Mouse (Mus musculus) embryo, embryonic 9.5 days (tissue): ENCODE data around the gene Rrm2.
"Not testable (repeated sequence)": the region's sequence is repeated elsewhere in the genome, so short reads cannot be mapped to it uniquely, and the experiment has no call there.

ENCODE experiments used
- DNase-seq: peaks from one replicate; pipeline ENCODE4 v3.0.0-alpha.2; 2017; ENCODE audit errors: extremely low spot score

The Rrm2 gene

DNA sequence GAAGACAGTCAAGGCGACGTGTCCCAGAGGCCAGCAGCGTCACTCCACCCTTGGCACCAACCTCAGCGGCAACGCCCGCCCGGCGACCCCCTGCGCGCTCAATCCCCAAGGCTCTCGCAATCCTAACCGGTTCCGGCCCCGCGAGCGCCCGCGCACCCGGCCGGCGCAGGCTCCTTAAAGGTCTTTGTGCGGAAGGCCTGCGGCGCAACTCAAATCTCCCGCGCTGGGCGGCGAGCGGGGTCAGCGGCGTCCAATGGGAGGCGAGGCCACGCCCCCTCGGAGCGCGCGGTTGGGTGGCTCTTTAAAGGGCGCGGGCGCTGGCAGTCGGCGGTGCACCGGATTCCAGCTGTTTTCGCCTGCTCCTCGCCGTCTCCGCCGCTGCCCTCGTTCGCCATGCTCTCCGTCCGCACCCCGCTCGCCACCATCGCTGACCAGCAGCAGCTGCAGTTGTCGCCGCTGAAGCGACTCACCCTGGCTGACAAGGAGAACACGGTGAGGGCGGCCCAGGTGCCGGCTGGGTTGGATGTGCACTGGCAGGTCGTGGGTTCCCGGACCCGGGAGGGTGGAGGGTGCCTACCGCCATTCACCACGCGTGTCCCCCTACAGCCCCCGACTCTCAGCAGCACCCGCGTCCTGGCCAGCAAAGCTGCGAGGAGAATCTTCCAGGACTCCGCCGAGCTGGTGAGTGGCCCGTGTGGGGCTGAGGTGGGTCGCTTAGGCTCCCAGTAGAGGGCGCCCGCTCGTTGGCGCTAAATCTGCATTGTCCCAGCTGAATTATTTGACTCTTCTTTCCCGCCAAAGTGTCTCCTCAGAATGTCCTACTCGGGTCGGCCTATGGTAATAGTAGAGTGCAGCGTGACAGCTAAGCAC lies at the start of gene Rrm2:
Gene Rrm2, plus strand, starts transcription at position 288 of the 870 bp plus-strand sequence.
- peak; percentile 96 for DNase-seq

DNA sequence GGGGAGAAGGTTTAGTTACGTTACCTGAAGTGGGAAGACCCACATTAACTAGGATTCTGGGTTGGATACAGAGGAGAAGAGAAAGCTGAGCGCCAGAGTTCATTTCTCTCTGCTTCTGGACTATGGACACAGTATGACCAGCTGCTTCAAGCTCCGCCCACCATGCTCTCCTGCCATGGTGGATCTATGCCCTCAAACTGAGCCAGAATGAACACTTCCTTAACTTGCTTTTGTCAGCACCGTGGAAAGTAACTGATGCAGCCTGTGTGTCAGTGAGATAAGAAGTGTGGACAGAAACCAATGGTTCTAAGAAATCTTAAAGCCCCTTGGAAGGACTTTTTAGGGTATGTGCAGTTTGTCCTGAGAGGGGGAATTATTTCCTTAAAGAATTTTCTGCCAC lies 49.0 kb upstream of the Rrm2 start:
- no peak for DNase-seq

DNA sequence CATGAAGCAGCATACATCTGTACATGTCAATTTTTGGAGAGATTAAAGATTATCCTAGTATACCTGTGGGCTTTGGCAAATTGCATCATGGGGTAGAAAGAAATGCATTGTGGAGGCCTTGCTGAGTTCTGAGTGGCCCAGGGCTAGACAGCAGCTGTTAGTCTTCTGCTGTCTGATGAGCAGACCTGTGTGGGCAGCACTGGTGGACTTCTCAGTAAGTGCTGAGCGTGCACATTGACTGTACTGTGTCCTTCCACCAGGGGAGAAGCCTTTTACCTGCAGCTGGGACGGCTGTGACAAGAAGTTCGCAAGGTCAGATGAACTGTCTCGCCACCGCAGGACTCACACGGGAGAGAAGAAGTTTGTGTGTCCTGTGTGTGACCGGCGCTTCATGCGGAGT lies 48.1 kb upstream of the Rrm2 start:
- DNase-seq, result no peak

DNA sequence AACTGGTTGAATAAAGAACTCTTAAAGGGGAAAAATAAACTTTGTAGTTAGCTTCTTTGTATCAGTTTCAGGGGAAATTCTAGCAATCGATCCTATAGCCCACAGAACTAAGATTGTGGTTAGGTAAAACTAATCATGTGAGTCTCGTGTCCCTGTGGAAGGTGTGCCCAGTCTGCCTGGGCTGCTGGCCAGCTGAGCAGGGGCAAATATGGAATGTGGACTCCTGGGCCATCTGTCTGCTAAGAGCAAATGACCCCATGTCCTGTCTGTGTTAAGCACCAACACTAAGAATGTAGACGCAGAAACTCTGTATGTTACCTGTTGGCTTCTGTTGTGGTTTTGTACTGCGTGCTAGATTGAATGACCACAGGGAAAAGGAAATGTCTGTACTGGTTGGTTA lies 46.9 kb upstream of the Rrm2 start:
- DNase-seq, result no peak

DNA sequence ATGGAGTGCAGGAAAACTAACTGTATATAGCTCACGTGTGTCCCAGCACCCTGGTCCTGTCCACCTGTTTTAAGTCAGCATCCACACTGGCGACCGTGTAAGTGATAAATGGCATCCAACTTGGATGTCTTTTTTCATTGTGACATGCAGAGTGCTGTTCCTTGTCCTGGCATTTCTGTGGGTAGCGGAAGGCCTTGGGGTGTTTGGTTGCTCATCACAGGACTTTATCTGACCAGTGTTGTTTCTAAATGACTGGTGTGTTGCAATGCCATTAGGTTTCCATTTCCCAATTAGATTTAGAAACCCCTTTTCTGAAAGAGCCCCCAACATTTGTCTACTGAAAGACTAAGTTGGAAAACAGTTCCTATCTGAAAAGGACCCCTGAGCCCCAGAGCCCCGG lies 45.9 kb upstream of the Rrm2 start:
- no peak for DNase-seq

DNA sequence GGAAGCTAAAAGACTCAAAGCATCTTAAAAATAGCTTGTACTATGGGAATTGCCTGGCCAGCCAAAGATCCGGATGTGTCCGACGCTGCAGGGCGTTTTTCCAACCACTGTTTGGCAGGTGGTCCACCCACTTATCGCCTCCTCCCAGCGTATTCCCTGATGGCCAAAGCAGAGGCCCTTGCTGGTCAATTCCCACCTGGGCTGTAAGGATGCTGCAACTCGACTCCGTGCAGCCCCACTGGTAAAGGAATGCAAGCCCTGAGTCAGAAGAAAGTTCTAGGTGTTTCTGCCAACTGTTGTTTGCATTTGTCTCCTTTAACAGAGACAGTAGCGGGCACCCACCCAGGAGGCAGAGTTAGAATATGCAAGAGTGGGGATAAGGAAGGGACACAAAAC lies 27.9 kb upstream of the Rrm2 start:
- no peak for DNase-seq

- peak; percentile 57 for DNase-seq
Observed at GRCm38 (mm10) chr12:24680492-24681285, 27.4 kb upstream of the Rrm2 start.

GRCm38 (mm10) chr12:24681286-24682023 lies 26.6 kb upstream of the Rrm2 start, which contains the start of gene Cys1:
Gene Cys1, minus strand, starts transcription at chr12:24681813.
- peak; percentile 17 for DNase-seq

GRCm38 (mm10) chr12:24682563-24682962 lies 25.5 kb upstream of the Rrm2 start:
- no peak for DNase-seq

DNA sequence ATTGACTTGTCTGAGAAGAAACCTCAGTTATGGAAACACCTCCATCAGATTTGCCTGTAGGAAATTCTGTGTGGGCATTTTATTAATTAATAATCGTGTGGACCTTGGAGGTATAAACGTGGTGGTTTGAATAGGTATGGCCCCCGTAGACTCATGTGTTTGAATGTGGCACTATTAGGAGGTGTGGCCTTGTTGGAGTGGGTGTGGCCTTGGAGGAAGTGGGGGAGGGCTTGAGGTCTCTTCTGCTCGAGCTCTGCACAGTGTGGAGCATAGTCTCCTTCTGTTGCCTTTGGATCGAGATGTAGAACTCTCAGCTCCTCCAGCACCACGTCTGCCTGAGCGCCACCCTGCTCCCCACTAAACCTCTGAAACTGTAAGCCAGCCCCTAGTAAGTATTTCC lies 24.6 kb upstream of the Rrm2 start:
- DNase-seq, result no peak

GRCm38 (mm10) chr12:24686038-24686695 lies 21.9 kb upstream of the Rrm2 start:
- no peak for DNase-seq

DNA sequence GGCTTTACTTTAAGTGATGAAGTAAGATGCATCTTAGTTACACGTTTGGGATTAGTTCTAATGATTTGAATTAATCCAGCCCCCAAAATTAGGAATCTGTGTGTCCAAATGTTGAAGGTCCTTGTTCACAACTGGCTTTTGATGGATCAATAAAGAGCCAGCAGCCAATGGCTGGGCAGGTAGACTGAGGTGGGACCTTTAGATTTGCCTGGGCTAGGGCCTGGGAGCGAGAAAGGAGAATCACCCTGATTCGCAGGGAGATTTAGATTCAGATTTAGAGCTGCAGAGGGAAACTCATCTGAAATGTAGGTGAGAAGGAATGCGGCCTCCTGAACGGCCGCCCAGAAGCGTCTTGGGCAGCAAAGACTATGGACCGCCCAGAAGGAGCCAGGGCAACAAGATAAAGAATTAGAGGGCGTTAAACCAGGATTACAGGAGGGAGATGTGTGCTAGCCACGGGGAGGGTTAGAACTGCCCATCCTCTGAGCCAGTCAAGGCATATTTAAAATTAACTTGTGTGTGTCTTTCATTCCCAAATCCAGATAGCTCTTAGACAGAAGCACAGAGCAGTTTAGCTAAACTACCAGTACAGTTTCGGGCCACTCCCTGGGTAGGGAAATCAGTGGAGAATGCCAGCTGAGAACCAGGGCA lies 21.2 kb upstream of the Rrm2 start:
- no peak for DNase-seq

GRCm38 (mm10) chr12:24690351-24690750 lies 17.7 kb upstream of the Rrm2 start:
- no peak for DNase-seq

DNA sequence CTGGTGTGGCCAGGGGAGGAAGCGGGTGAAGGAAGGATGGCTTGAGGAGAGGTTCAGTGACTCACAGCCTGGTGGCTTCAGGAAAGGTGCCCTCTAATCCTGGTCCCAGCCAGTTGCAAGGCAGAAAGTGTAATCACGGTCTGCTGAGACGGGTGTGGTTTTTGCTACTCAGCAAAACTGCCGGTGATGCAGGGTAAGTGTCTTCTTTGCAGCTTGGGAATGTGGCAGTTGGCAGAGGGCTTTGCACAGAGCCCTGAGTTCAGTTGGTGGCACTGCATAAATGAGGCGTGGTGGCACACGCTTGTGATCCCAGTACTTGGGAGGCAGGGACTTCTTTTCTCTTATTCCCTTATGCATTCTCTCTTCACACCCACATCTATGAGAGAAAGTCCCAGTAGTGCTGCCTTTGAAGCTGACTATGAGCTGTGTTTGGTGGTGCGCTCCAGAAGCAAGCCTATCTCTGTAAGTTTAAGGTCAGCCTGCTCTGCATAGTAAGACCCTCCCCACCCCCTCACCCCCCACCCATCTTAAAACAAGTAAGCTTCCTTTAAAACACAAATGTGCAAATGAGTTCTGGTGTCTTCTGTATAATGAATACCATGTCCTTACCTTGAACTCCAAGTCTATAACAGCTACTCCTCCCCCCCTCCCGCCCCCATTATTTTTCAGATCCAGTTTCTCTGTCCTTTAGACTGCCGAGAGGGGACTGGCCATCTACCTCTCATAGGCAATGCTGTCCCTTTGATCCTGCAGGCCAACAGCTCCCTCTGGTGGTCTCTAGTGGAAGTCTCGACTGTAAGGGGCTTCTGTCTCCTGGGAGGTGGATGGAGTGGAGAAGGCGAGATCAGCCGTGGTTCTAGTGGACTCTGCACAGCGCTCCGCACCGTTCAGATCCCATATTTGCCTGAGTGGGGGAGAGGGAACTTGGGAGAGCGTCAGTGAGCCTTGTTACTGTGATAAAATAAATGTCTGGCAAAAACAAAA lies 11.2 kb upstream of the Rrm2 start:
- peak; percentile 88 for DNase-seq

GRCm38 (mm10) chr12:24697484-24698204 lies 10.4 kb upstream of the Rrm2 start:
- no peak for DNase-seq

- DNase-seq, result no peak
Observed at GRCm38 (mm10) chr12:24698514-24698913, 9.5 kb upstream of the Rrm2 start.

- no peak for DNase-seq
Observed at GRCm38 (mm10) chr12:24699578-24699977, 8.5 kb upstream of the Rrm2 start.

GRCm38 (mm10) chr12:24701621-24702020 lies 6.4 kb upstream of the Rrm2 start:
- not testable (repeated sequence) for DNase-seq

DNA sequence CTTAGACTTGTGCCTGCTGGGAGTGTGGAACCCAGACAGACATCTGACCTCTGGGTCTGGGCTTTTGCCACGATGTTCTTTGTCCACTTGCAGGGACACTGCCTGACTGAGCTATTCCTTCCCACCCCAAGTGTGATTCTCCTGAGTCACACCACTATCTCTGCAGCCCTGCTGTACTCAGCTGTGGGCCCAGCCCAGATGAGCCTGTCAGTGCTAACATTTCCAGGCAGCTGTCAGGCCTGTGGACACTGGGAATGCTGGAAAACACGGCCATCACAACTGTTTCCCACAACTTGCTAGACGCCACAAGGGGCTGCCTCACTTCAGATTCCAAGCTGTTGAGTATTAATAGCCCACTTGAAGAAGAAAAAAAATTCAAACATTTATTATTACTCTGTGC lies 5.0 kb upstream of the Rrm2 start:
- no peak for DNase-seq
